ENCODE assay signal across 9 mouse cellular contexts in genomic region chr7:87245856-87246579, GRCm38 (mm10). TPM values are rescaled to one million over a fixed set of nuclear protein-coding genes. Genes with fewer than 3 reads are reported as not detected.
DNase-seq lines count a peak whose midpoint lies in the region; ATAC-seq and TF ChIP-seq lines count a peak whose summit lies in the region.
"Had no signal": no experiment of that assay in that cellular context is flagged by ENCODE, and none has a peak within 500 bp of the region (broad histone marks: within the 10 kb centered on the region; RNA-seq: fewer than 3 reads in every experiment).

Nox4 (plus strand) TSS chr7:87246096.

- H3K27me3 ChIP-seq in heart, embryonic 12.5 days (replicated peaks): no peaks in the 10 kb centered on the region
- H3K27me3 ChIP-seq: CH12.LX had no signal

- H3K9ac ChIP-seq in heart, embryonic 12.5 days: peak within 1 kb of the TSS; percentile 80
- peak within 1 kb of the TSS; percentile 86 for H3K9ac ChIP-seq in ES-E14 (ENCODE audit: insufficient read depth, low read depth, low read length, poor library complexity, severe bottlenecking)

- H3K4me3 ChIP-seq in heart, embryonic 12.5 days: peak within 1 kb of the TSS; percentile 79
- H3K4me3 ChIP-seq in ES-E14 (ENCODE audit: insufficient read depth in 1 of 2, low read depth in 1 of 2, low read length in 2 of 2, poor library complexity in 1 of 2, severe bottlenecking in 1 of 2): peak within 1 kb of the TSS; percentile 82 to 83

- in situ Hi-C loops in ES-E14 (cut with MboI; ENCODE audit: low sequenced_read_pairs in 2 of 2, unreplicated experiment in 2 of 2): no loop called here

- H3K36me3 ChIP-seq in heart, embryonic 12.5 days: no peaks in the 10 kb centered on the region
- no peaks in the 10 kb centered on the region for H3K36me3 ChIP-seq in ES-E14 (ENCODE audit: control insufficient read depth, insufficient read depth, low read length, poor library complexity, severe bottlenecking)

- ATAC-seq in heart, embryonic 12.5 days (ENCODE audit: insufficient number of reproducible peaks, low FRiP score): no peak
- ATAC-seq in cerebellum, adult (ENCODE audit: insufficient number of reproducible peaks, low FRiP score, low TSS enrichment): no peak

- H3K4me2 ChIP-seq in heart, embryonic 12.5 days: peak within 1 kb of the TSS; percentile 76

- H3K9me3 ChIP-seq in heart, embryonic 12.5 days (replicated peaks): no peaks in the 10 kb centered on the region
- H3K9me3 ChIP-seq in ES-E14 (ENCODE audit: control insufficient read depth, insufficient read depth, low read depth, low read length): no peaks in the 10 kb centered on the region

- peaks cover 10% of the 10 kb centered on the region; the same call in 1 of the 2 replicates for H3K4me1 ChIP-seq in heart, embryonic 12.5 days (replicated peaks)
- peaks cover 2% of the 10 kb centered on the region in 2 experiments; a peak in 1 of 4 replicates for H3K4me1 ChIP-seq in ES-E14 (ENCODE audit: control insufficient read depth in 2 of 2, insufficient read depth in 2 of 2, low read length in 2 of 2, poor library complexity in 1 of 2)

- H3K27ac ChIP-seq in heart, embryonic 12.5 days (ENCODE audit: poor library complexity, severe bottlenecking): peak within 1 kb of the TSS; percentile 60
- no peak within 1 kb of the TSS; the same call in 1 of the 2 replicates for H3K27ac ChIP-seq in ES-E14 (ENCODE audit: insufficient read depth, low read depth, low read length, poor library complexity, severe bottlenecking)

- 9% methylated on average over 18 of the region's 18 CpGs for WGBS in heart, embryonic 12.5 days

- DNase-seq in heart, adult 9 months (ENCODE audit: low spot score in 2 of 2): no peak
- DNase-seq in ES-E14 (ENCODE audit: low read depth, low spot score): no peak
- DNase-seq in forelimb bud, embryonic 11.5 days (ENCODE audit: low read depth, low spot score): peak; percentile 18
- peak; percentile 4 for DNase-seq in mesoderm, embryonic 11.5 days (ENCODE audit: low read depth, low spot score)
- DNase-seq in spleen, postnatal 10 days (ENCODE audit: low spot score in 2 of 2): no peak
- no peak for DNase-seq in right cerebral cortex, postnatal 25 days

TF ChIP-seq in ES-E14, 5 proteins besides CTCF, POLR2A, EP300 and RAD21:
- TF ChIP-seq CHD2 (IDR thresholded peaks at IDR 0.05; ENCODE audit: low read depth, low read length) (no peak), ZNF384 (IDR thresholded peaks at IDR 0.05; ENCODE audit: low read depth, low read length) (no peak), MAFK (IDR thresholded peaks at IDR 0.05; ENCODE audit: insufficient read depth, low read depth, low read length) (no peak), ZC3H11A (IDR thresholded peaks at IDR 0.05; ENCODE audit: borderline replicate concordance, low read depth, low read length) (no peak), HCFC1 (IDR thresholded peaks at IDR 0.05; ENCODE audit: borderline replicate concordance, insufficient read depth, low read length) (no peak)

RNA-seq across cellular contexts. Expression of gene Nox4, which starts in this region (rescaled TPM):
- 4.1 and 4.3 TPM in 2 replicates for polyA plus RNA-seq in heart, embryonic 12.5 days (2016; fragmentation: Nextera tagmentation; extraction: Ambion mirVana)
- 2.2 and 2.6 TPM in 2 replicates for total RNA-seq in ES-E14 (2012; rRNA removed)
- total RNA-seq: CH12.LX had no signal

Comparison
In these comparisons a context has a peak if more than half of its experiments do, and no peak if none do; other contexts are left out.
1. DNase-seq: peak in forelimb bud, embryonic 11.5 days (single experiment) and mesoderm, embryonic 11.5 days (single experiment); none in heart, adult 9 months (0 of 2), ES-E14 (single experiment), spleen, postnatal 10 days (0 of 2) and right cerebral cortex, postnatal 25 days (single experiment).